Mouse (Mus musculus): ENCODE measurements around the gene Upk3bl. TPM values are rescaled to one million over a fixed set of nuclear protein-coding genes. Genes with fewer than 3 reads are reported as not detected.
A peak's percentile ranks its signal among the peaks of the same experiment; 100 is the strongest.
"Not testable (repeated sequence)": the region's sequence is repeated elsewhere in the genome, so short reads cannot be mapped to it uniquely, and the experiment has no call there.

Upk3bl gene
- polyA plus RNA-seq, 1 experiment, result 0.11 TPM

DNA sequence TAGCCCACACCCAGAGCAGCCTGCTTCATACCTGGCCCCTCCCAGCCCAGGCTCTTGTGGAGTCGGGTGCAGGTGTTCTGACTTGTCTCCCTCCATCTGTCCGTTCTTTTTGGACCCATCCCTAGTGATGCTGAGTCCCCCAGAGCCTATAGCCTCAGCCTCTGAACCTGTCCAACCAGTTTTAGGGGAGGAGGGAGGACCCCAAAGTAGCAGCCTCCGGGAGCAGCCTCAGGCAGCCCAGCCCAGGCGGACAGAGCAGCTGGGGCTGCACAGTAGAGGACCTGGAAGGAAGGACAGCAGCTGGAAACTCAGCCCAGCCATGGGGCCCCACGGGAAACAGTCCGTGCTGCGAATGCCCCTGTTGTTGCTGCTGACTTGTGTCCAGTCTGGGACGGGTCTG, 2.8 kb downstream of the Upk3bl start:
- H3ac ChIP-seq (ENCODE audit: control insufficient read depth, insufficient read length, low read depth), result no peak overlapping the region
- TF ChIP-seq MYOG (IDR thresholded peaks at IDR 0.05; ENCODE audit: control insufficient read depth, extremely low read depth, insufficient read length) (no peak), CEBPB (IDR thresholded peaks at IDR 0.05; ENCODE audit: low read depth) (no peak), USF1 (IDR thresholded peaks at IDR 0.05; ENCODE audit: low read depth) (no peak), MYOD1 (IDR thresholded peaks at IDR 0.05; ENCODE audit: control insufficient read depth, insufficient read length, low read depth) (no peak), MAX (IDR thresholded peaks at IDR 0.05) (no peak), CTCF (IDR thresholded peaks at IDR 0.05; ENCODE audit: control insufficient read depth, insufficient read depth, insufficient read length) (no peak), FOSL1 (IDR thresholded peaks at IDR 0.05; ENCODE audit: insufficient read depth, low read length, poor library complexity, severe bottlenecking) (no peak)
- no peaks in the 10 kb centered on the region for H3K79me2 ChIP-seq (ENCODE audit: control insufficient read depth, insufficient read depth)
- H3K36me3 ChIP-seq (ENCODE audit: control insufficient read depth, insufficient read depth), result no peaks in the 10 kb centered on the region
- H3K27me3 ChIP-seq (ENCODE audit: control insufficient read depth, insufficient read depth, insufficient read length), result no peaks in the 10 kb centered on the region
- H3K4me3 ChIP-seq (ENCODE audit: insufficient read depth, poor library complexity, severe bottlenecking), result no peak overlapping the region
- H3K79me3 ChIP-seq (ENCODE audit: low read depth), result no peaks in the 10 kb centered on the region

DNA sequence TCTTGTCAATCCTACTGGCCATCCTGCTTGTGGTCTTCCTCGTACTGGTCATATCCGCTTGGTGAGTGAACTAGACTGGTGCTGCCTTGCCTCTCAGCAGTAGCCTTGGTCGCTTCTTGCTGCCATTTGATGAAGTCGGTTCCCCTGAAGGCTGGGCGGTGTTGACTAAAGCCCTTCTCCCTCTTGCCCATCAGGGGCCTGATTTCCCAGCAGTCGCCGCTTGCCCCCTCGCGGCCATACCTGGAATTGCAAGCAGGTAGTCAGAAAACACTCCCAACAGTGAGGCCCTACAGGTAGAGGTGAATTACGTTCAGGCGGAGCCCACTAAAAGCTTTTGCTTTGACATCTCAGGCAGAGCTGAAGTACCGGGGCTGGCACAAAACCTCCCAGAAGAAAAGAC, 7.3 kb downstream of the Upk3bl start:
- H3K79me3 ChIP-seq (ENCODE audit: low read depth), result no peaks in the 10 kb centered on the region
- TF ChIP-seq CEBPB (IDR thresholded peaks at IDR 0.05; ENCODE audit: low read depth), result no peak
- no peak for TF ChIP-seq FOSL1 (IDR thresholded peaks at IDR 0.05; ENCODE audit: insufficient read depth, low read length, poor library complexity, severe bottlenecking)
- peak; percentile 83 for TF ChIP-seq CTCF (IDR thresholded peaks at IDR 0.05; ENCODE audit: control insufficient read depth, insufficient read depth, insufficient read length)
- TF ChIP-seq MAX (IDR thresholded peaks at IDR 0.05), result no peak
- no peak for TF ChIP-seq MYOG (IDR thresholded peaks at IDR 0.05; ENCODE audit: control insufficient read depth, extremely low read depth, insufficient read length)
- no peak for TF ChIP-seq MYOD1 (IDR thresholded peaks at IDR 0.05; ENCODE audit: control insufficient read depth, insufficient read length, low read depth)
- TF ChIP-seq USF1 (IDR thresholded peaks at IDR 0.05; ENCODE audit: low read depth), result no peak
- H3ac ChIP-seq (ENCODE audit: control insufficient read depth, insufficient read length, low read depth), result no peak overlapping the region
- no peak overlapping the region for H3K4me3 ChIP-seq (ENCODE audit: insufficient read depth, poor library complexity, severe bottlenecking)
- H3K36me3 ChIP-seq (ENCODE audit: control insufficient read depth, insufficient read depth), result no peaks in the 10 kb centered on the region
- no peaks in the 10 kb centered on the region for H3K79me2 ChIP-seq (ENCODE audit: control insufficient read depth, insufficient read depth)
- no peaks in the 10 kb centered on the region for H3K27me3 ChIP-seq (ENCODE audit: control insufficient read depth, insufficient read depth, insufficient read length)

GRCm38 (mm10) chr5:136063920-136064319, 9.6 kb downstream of the Upk3bl start:
- H3K36me3 ChIP-seq (ENCODE audit: control insufficient read depth, insufficient read depth), result no peaks in the 10 kb centered on the region
- no peak overlapping the region for H3K4me3 ChIP-seq (ENCODE audit: insufficient read depth, poor library complexity, severe bottlenecking)
- no peak for TF ChIP-seq CEBPB (IDR thresholded peaks at IDR 0.05; ENCODE audit: low read depth)
- TF ChIP-seq MYOG (IDR thresholded peaks at IDR 0.05; ENCODE audit: control insufficient read depth, extremely low read depth, insufficient read length), result no peak
- TF ChIP-seq MYOD1 (IDR thresholded peaks at IDR 0.05; ENCODE audit: control insufficient read depth, insufficient read length, low read depth), result no peak
- TF ChIP-seq FOSL1 (IDR thresholded peaks at IDR 0.05; ENCODE audit: insufficient read depth, low read length, poor library complexity, severe bottlenecking), result no peak
- no peak for TF ChIP-seq CTCF (IDR thresholded peaks at IDR 0.05; ENCODE audit: control insufficient read depth, insufficient read depth, insufficient read length)
- no peak for TF ChIP-seq MAX (IDR thresholded peaks at IDR 0.05)
- no peak for TF ChIP-seq USF1 (IDR thresholded peaks at IDR 0.05; ENCODE audit: low read depth)
- no peaks in the 10 kb centered on the region for H3K79me2 ChIP-seq (ENCODE audit: control insufficient read depth, insufficient read depth)
- no peak overlapping the region for H3ac ChIP-seq (ENCODE audit: control insufficient read depth, insufficient read length, low read depth)
- H3K79me3 ChIP-seq (ENCODE audit: low read depth), result no peaks in the 10 kb centered on the region
- H3K27me3 ChIP-seq (ENCODE audit: control insufficient read depth, insufficient read depth, insufficient read length), result peaks cover 6% of the 10 kb centered on the region

DNA sequence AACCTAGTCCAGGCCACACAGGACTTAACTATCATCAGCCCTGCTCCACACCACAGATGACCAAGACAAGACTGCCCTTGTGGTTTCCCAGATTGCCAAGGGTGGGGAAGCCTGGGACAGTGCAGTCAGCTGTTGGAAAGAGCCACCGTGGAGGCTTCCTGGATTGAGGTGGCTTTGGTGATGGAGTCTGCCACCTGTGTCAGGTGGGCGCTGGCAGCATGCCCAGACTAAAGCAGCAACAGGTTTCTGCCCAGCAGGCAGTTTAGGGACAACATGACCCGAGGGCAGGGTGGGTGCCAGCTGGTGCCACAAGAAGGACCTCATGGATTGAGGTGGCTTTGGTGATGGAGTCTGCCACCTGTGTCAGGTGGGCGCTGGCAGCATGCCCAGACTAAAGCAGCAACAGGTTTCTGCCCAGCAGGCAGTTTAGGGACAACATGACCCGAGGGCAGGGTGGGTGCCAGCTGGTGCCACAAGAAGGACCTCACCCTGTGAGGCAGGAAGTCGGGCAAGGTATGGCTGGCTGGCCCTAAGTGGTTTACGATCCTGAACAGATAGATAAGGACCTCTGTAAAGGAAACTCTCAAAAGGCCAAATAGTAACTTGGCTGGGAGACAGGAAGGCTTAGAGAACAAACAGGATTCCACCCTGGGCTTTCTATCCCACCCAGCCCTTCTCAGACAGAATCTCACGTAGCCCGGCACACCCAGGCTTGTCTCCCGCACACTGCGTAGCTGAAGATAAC, 12.3 kb downstream of the Upk3bl start:
- not testable (repeated sequence) for H3K4me3 ChIP-seq (ENCODE audit: insufficient read depth, poor library complexity, severe bottlenecking); H3K36me3 ChIP-seq (ENCODE audit: control insufficient read depth, insufficient read depth); H3K27me3 ChIP-seq (ENCODE audit: control insufficient read depth, insufficient read depth, insufficient read length); H3K79me2 ChIP-seq (ENCODE audit: control insufficient read depth, insufficient read depth); H3ac ChIP-seq (ENCODE audit: control insufficient read depth, insufficient read length, low read depth); H3K79me3 ChIP-seq (ENCODE audit: low read depth)

DNA sequence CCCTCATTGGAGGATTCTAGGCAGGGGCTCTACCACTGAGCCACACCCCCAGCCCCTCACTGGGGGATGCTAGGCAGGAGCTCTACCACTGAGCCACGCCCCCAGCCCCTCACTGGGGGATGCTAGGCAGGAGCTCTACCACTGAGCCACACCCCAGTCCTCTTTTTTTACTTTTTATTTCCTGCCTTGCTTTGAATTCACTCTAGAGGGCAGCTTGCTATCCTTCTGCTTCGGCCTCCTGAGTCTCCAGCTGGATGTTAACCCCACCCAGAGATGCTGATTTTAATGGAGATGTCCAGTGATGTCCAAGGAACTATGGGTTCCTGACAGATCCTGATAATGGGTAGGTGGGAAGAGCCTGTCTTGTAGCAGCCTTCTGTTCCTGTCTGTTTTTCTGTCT, 15.1 kb downstream of the Upk3bl start:
- no peak for TF ChIP-seq FOSL1 (IDR thresholded peaks at IDR 0.05; ENCODE audit: insufficient read depth, low read length, poor library complexity, severe bottlenecking)
- TF ChIP-seq MYOD1 (IDR thresholded peaks at IDR 0.05; ENCODE audit: control insufficient read depth, insufficient read length, low read depth), result no peak
- TF ChIP-seq MYOG (IDR thresholded peaks at IDR 0.05; ENCODE audit: control insufficient read depth, extremely low read depth, insufficient read length), result no peak
- no peak for TF ChIP-seq CEBPB (IDR thresholded peaks at IDR 0.05; ENCODE audit: low read depth)
- TF ChIP-seq MAX (IDR thresholded peaks at IDR 0.05), result no peak
- no peak for TF ChIP-seq USF1 (IDR thresholded peaks at IDR 0.05; ENCODE audit: low read depth)
- TF ChIP-seq CTCF (IDR thresholded peaks at IDR 0.05; ENCODE audit: control insufficient read depth, insufficient read depth, insufficient read length), result no peak
- H3K4me3 ChIP-seq (ENCODE audit: insufficient read depth, poor library complexity, severe bottlenecking), result no peak overlapping the region

DNA sequence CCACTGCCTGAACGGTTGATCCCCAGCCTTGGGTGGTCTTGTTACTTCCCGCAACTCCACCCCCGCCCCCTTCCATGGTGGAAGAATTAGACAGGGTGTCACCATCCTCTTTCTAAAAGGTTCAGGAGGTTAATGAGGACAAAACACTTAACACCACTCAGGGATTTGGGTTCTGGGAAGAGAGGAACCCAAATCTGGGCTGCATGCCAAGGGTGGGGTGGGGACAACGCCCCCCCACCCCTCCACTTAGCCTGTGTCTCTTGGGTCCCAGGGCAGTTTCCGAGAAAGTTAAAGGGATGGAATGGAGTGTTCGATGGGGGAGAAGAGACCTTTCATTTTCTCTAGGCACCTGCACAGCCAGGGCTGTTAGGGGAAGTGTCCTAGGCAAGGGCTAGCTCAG, 18.8 kb downstream of the Upk3bl start:
- Histone ChIP-seq H3K4me3 (ENCODE audit: insufficient read depth, poor library complexity, severe bottlenecking) (no peak overlapping the region), H3K79me3 (ENCODE audit: low read depth) (no peaks in the 10 kb centered on the region), H3K27me3 (ENCODE audit: control insufficient read depth, insufficient read depth, insufficient read length) (peaks cover 2% of the 10 kb centered on the region), H3K79me2 (ENCODE audit: control insufficient read depth, insufficient read depth) (no peaks in the 10 kb centered on the region), H3K36me3 (ENCODE audit: control insufficient read depth, insufficient read depth) (no peaks in the 10 kb centered on the region), H3ac (ENCODE audit: control insufficient read depth, insufficient read length, low read depth) (no peak overlapping the region)
- TF ChIP-seq FOSL1 (IDR thresholded peaks at IDR 0.05; ENCODE audit: insufficient read depth, low read length, poor library complexity, severe bottlenecking) (no peak), MYOG (IDR thresholded peaks at IDR 0.05; ENCODE audit: control insufficient read depth, extremely low read depth, insufficient read length) (no peak), USF1 (IDR thresholded peaks at IDR 0.05; ENCODE audit: low read depth) (no peak), MAX (IDR thresholded peaks at IDR 0.05) (no peak), MYOD1 (IDR thresholded peaks at IDR 0.05; ENCODE audit: control insufficient read depth, insufficient read length, low read depth) (no peak), CTCF (IDR thresholded peaks at IDR 0.05; ENCODE audit: control insufficient read depth, insufficient read depth, insufficient read length) (no peak), CEBPB (IDR thresholded peaks at IDR 0.05; ENCODE audit: low read depth) (no peak)

More for the DNA sequence above, 15.1 kb downstream of the Upk3bl start:
- Histone ChIP-seq H3K79me2 (ENCODE audit: control insufficient read depth, insufficient read depth) (no peaks in the 10 kb centered on the region), H3K79me3 (ENCODE audit: low read depth) (no peaks in the 10 kb centered on the region), H3K36me3 (ENCODE audit: control insufficient read depth, insufficient read depth) (no peaks in the 10 kb centered on the region), H3K27me3 (ENCODE audit: control insufficient read depth, insufficient read depth, insufficient read length) (peaks cover 6% of the 10 kb centered on the region), H3ac (ENCODE audit: control insufficient read depth, insufficient read length, low read depth) (no peak overlapping the region)

All from C2C12 (cell line).